Mouse (Mus musculus): ENCODE measurements around the gene Cradd.

GRCm38 (mm10) chr10:95317091-95317490, 6.8 kb downstream of the Cradd start:
- no peak for TF ChIP-seq CHD2 (IDR thresholded peaks at IDR 0.05; ENCODE audit: low read length)
- no peak for TF ChIP-seq ETS1 (IDR thresholded peaks at IDR 0.05; ENCODE audit: low read depth, low read length)
- no peak for TF ChIP-seq POLR2A (IDR thresholded peaks at IDR 0.05; ENCODE audit: control insufficient read depth in 1 of 2, insufficient read depth in 1 of 2, low read depth in 1 of 2, low read length in 2 of 2, poor library complexity in 1 of 2)
- TF ChIP-seq CTCF (IDR thresholded peaks at IDR 0.05 in 2 of 3, conservative IDR thresholded peaks at IDR 0.05 in 1 of 3; ENCODE audit: control insufficient read depth in 1 of 3, insufficient read depth in 1 of 3, low read depth in 2 of 3, low read length in 3 of 3, poor library complexity in 1 of 3, severe bottlenecking in 1 of 3): no peak
- TF ChIP-seq BHLHE40 (IDR thresholded peaks at IDR 0.05; ENCODE audit: borderline replicate concordance, low read depth, low read length): no peak
- no peak for TF ChIP-seq EP300 (IDR thresholded peaks at IDR 0.05; ENCODE audit: low read depth in 1 of 2, low read length in 2 of 2)
- no peak for TF ChIP-seq JUND (IDR thresholded peaks at IDR 0.05; ENCODE audit: low read depth, low read length)
- no peak for TF ChIP-seq POLR2AphosphoS5 (IDR thresholded peaks at IDR 0.05; ENCODE audit: borderline replicate concordance, low read depth, low read length)
- no peak for TF ChIP-seq USF1 (IDR thresholded peaks at IDR 0.05; ENCODE audit: low read depth, low read length)
- TF ChIP-seq SIN3A (IDR thresholded peaks at IDR 0.05; ENCODE audit: low read length): no peak
- no peak for TF ChIP-seq NRF1 (IDR thresholded peaks at IDR 0.05; ENCODE audit: insufficient read depth, low read depth, low read length, poor library complexity, severe bottlenecking)
